Mouse (Mus musculus): ENCODE measurements around the gene Olfr1431.

- TF ChIP-seq CTCF (IDR thresholded peaks at IDR 0.05; ENCODE audit: low read depth, low read length) (no peak), GATA1 (IDR thresholded peaks at IDR 0.05; ENCODE audit: borderline replicate concordance, low read length) (no peak), POLR2AphosphoS5 (IDR thresholded peaks at IDR 0.05; ENCODE audit: insufficient replicate concordance, low read depth, low read length) (no peak)
Observed at GRCm38 (mm10) chr19:12260732-12261131, 60.3 kb downstream of the Olfr1431 start, which contains the start of gene Olfr235.

All from G1E (cell line).